Comparison of ENCODE assay signal across 18 mouse cellular contexts in genomic region chr1:34287731-34288130, GRCm38 (mm10).
DNase-seq lines count a peak whose midpoint lies in the region; ATAC-seq and TF ChIP-seq lines count a peak whose summit lies in the region.
"Had no signal": no experiment of that assay in that cellular context is flagged by ENCODE, and none has a peak within 500 bp of the region (broad histone marks: within the 10 kb centered on the region; RNA-seq: fewer than 3 reads in every experiment).

No protein-coding gene starts in this region.

- ATAC-seq in granulocyte monocyte progenitor cell, adult 5-6 weeks (replicated peaks; ENCODE audit: poor library complexity, severe bottlenecking) = 0 out of 2 replicates have a peak, but pooled peaks have one; percentile 6
- ATAC-seq: CD4-positive, CD25-positive, alpha-beta regulatory T cell, adult 4 months; forebrain, embryonic 13.5 days; forebrain, embryonic 15.5 days; forebrain, postnatal 0 days had no signal

- DNase-seq in gastrocnemius, adult 18-20 months (ENCODE audit: low spot score) = peak; percentile 17
- DNase-seq in gastrocnemius, adult 2 months = no peak
- peak; percentile 8 for DNase-seq in NIH3T3 (ENCODE audit: low read depth)
- no peak for DNase-seq in thymus, postnatal 0 days (ENCODE audit: low spot score)
- DNase-seq: adrenal gland, postnatal 25 days; B cell, adult 2 months; cerebellum, adult 11-12 months; cerebellum, adult 2 months; cerebellum, adult 9-10 months; cerebellum, postnatal 10 days; cerebellum, postnatal 25 days; forebrain, postnatal 0 days had no signal

- intact Hi-C loops in gastrocnemius, adult 2 months (cut with DNase I) = loop anchor here (5.0 kb wide), 1 partner anchor 65 kb away; no protein-coding TSS in a partner anchor

- TF ChIP-seq CTCF in gastrocnemius, adult 2 months (IDR thresholded peaks at IDR 0.05) = no peak

- no peak overlapping the region for H3K4me3 ChIP-seq in gastrocnemius, adult 2 months
- H3K4me3 ChIP-seq: embryonic facial prominence, embryonic 10.5 days; embryonic facial prominence, embryonic 12.5 days; forebrain, embryonic 13.5 days; forebrain, embryonic 15.5 days had no signal

- no peak overlapping the region for H3K27ac ChIP-seq in gastrocnemius, adult 2 months
- H3K27ac ChIP-seq: embryonic facial prominence, embryonic 10.5 days; embryonic facial prominence, embryonic 12.5 days; forebrain, embryonic 13.5 days; forebrain, embryonic 15.5 days had no signal

Comparison
In these comparisons a context has a peak if more than half of its experiments do, and no peak if none do; other contexts are left out.
1. DNase-seq: peak in gastrocnemius, adult 18-20 months (single experiment) and NIH3T3 (single experiment); none in gastrocnemius, adult 2 months (single experiment) and thymus, postnatal 0 days (single experiment).